Mouse (Mus musculus) cerebellum, adult 11 months (tissue): ENCODE measurements around the gene Olfr656.

ENCODE experiments used
- DNase-seq: peaks from one replicate; pipeline ENCODE4 v3.0.0; 2022

Gene Olfr656

GRCm38 (mm10) chr7:104613655-104614054, at the start of gene Olfr656:
Olfr656 (plus strand) TSS chr7:104613955.
- no peak for DNase-seq

GRCm38 (mm10) chr7:104577014-104577413, 36.7 kb upstream of the Olfr656 start, which contains the start of gene Olfr653:
Olfr653 (plus strand) TSS chr7:104577314.
- no peak for DNase-seq

- no peak for DNase-seq
These were observed 32.9 kb upstream of the Olfr656 start for GRCm38 (mm10) chr7:104580846-104581245.

- DNase-seq = no peak
These were observed 32.3 kb upstream of the Olfr656 start for GRCm38 (mm10) chr7:104581429-104581828.

- DNase-seq = no peak
These were observed 27.0 kb upstream of the Olfr656 start, which contains the start of gene Olfr654 for GRCm38 (mm10) chr7:104586725-104587124. Olfr654 (plus strand) TSS chr7:104587025.

- DNase-seq = no peak
These were observed 25.5 kb upstream of the Olfr656 start for GRCm38 (mm10) chr7:104588274-104588673.

- no peak for DNase-seq
These were observed 12.1 kb upstream of the Olfr656 start, which contains the start of gene Olfr655 for GRCm38 (mm10) chr7:104601679-104602078. Olfr655 (minus strand) TSS chr7:104601779.

GRCm38 (mm10) chr7:104603173-104603572, 10.6 kb upstream of the Olfr656 start:
- DNase-seq = no peak

GRCm38 (mm10) chr7:104604727-104605126, 9.0 kb upstream of the Olfr656 start:
- no peak for DNase-seq

- no peak for DNase-seq
These were observed 10.7 kb downstream of the Olfr656 start, which contains the start of gene Olfr657 for GRCm38 (mm10) chr7:104624494-104624893. Olfr657 (plus strand) TSS chr7:104624794.

- DNase-seq = peak; percentile 4
These were observed 33.2 kb downstream of the Olfr656 start, which contains the start of gene Olfr658 for GRCm38 (mm10) chr7:104646841-104647482. Olfr658 (minus strand) TSS chr7:104647305.

GRCm38 (mm10) chr7:104666453-104666852, 52.7 kb downstream of the Olfr656 start, which contains the start of gene Olfr659:
Olfr659 (plus strand) TSS chr7:104666753.
- no peak for DNase-seq
